Mouse (Mus musculus) lung, postnatal 0 days (tissue): ENCODE measurements at regions not wholly inside any gene's neighbourhood (a gene's known extent, or its start where the extent isn't known, plus 50 kb on each side); places are given as distances from the start of the nearest gene placed in this dataset.

Experiments used
- CTCF ChIP-seq: IDR thresholded peaks from 2 replicates; pipeline ENCODE4 v1.5.1; 2016; ENCODE audit warnings: antibody characterized with exemption, mild to moderate bottlenecking
- EP300 ChIP-seq: IDR thresholded peaks from 2 replicates; pipeline ENCODE4 v1.6.1; 2016; ENCODE audit warnings: antibody characterized with exemption, mild to moderate bottlenecking, control low read depth

DNA sequence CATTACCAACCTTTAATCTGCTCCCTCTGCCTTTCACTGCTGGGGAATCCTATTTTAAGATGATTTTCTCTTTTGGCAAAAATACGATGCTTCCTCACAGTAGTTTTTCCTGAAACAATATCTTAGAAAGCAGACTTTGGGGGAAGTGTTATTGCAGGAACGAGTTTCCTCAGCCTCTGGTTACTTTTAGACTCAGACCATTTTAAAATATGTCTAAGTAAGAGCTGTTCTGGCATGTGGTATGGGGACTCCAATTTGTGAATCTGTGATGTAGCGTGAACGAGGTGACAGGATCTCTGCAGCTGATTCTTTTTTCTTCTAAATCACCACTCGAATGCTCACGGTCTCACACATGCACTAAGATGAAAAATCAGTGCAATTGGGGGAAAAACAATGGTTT, 166.5 kb downstream of the D3Ertd751e start:
- TF ChIP-seq CTCF, result no peak
- TF ChIP-seq EP300, result no peak
